Mouse (Mus musculus) Patski (cell line): Measurements from ENCODE around the gene Heg1. TPM values are rescaled to one million over a fixed set of nuclear protein-coding genes. Genes with fewer than 3 reads are reported as not detected.

Experiments
- ATAC-seq: fragments of 100-300 bp; one replicate; pipeline ENCODE4 v1.8.0; 2021
- CTCF ChIA-PET: fragments of 350-600 bp; sonication (Branson Sonifier 250); formaldehyde crosslinking; loops from one replicate; lab custom pipeline; 2022; ENCODE audit warnings: inconsistent platforms; lab: Charles Lee
- POLR2A ChIA-PET: fragments of 350-600 bp; sonication (Branson Sonifier 250); formaldehyde crosslinking; loops from one replicate; lab custom pipeline; 2022; ENCODE audit warnings: antibody characterized with exemption, inconsistent platforms; lab: Charles Lee
- DNase-seq: peaks from one replicate; pipeline ENCODE4 v3.0.0-alpha.2; 2011; ENCODE audit warnings: low read depth, low spot score
- H3K27me3 ChIP-seq: fragments of 371-371 bp; one replicate; pipeline ENCODE4 v1.5.1; 2021
- CTCF ChIP-seq: fragments of 100-300 bp; IDR thresholded peaks from one replicate; pipeline ENCODE4 v1.5.1; 2021
- in situ Hi-C: fragments of 300-500 bp; cut with MboI; formaldehyde crosslinking; loops from 3 replicates; pipeline ENCODE4 v1.11.1; 2018; ENCODE audit warnings: low pct_unique_long_range_greater_than_20kb, mixed read lengths
- polyA plus RNA-seq: library from polyadenylated mRNA; unstranded; gene quantifications from one replicate; pipeline ENCODE4 v1.2.3, GENCODE M21; 2021

Heg1 gene
- polyA plus RNA-seq, 1 experiment from 2014 or later = 39.4 TPM

GRCm38 (mm10) chr16:33751590-33751989 lies 67.4 kb downstream of the Heg1 start:
- no peaks in the 10 kb centered on the region for H3K27me3 ChIP-seq
- no peak for DNase-seq
- ATAC-seq = no peak
- ChIA-PET CTCF (no interaction called here), POLR2A (no interaction called here)
- TF ChIP-seq CTCF = no peak
- in situ Hi-C loops = no loop called here

- POLR2A ChIA-PET = no interaction called here
- DNase-seq = no peak
- H3K27me3 ChIP-seq = no peaks in the 10 kb centered on the region
- ATAC-seq = no peak
- CTCF ChIA-PET = no interaction called here
- in situ Hi-C loops = no loop called here
- TF ChIP-seq CTCF = no peak
Measured at GRCm38 (mm10) chr16:33752904-33753578, 68.9 kb downstream of the Heg1 start.

DNA sequence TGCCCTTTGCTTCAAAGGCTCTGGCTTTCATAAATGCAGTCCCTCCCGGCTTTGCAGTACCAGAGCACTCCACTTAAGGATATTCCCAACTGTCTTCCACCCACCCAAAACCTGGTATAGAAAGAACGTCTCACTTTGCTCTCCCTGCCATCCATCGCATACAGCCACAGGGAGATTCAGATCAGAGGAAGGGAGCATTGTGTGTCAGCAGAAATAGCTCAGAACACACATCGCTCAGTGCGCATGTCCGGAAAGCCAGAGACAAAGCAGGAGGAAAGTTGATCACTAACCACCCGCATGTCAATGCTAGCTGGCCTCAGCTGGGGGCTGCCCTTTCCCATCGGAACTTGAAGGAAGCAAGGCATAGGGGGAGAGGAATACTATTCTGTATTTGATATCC lies 71.1 kb downstream of the Heg1 start:
- ChIA-PET CTCF (interaction anchor here (1.2 kb wide), 1 partner anchor 21 kb away, joined by 3 read pairs; no protein-coding TSS in a partner anchor), POLR2A (no interaction called here)
- in situ Hi-C loops = no loop called here
- DNase-seq (no peak), ATAC-seq (no peak)
- no peak for TF ChIP-seq CTCF
- no peaks in the 10 kb centered on the region for H3K27me3 ChIP-seq

DNA sequence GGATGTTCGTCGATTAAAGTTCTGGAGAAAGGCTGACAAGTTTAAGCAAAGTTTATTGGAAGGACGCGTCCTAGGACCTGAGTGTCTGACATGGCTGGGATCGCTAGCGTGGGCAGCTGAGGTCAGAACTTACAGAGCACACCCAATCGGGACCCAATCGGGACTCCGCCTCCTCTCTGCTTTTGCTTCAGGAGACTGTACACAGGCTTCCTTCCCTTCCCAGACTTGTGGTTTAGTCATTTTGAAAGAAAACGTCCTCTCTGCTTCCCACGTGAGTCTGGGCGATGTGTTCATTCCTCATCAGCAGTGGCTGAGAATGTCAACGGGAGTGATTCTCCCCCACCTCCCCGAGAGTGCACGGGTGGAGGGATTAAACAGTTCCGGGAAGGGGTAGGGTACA lies 71.8 kb downstream of the Heg1 start:
- H3K27me3 ChIP-seq = no peaks in the 10 kb centered on the region
- ChIA-PET CTCF (interaction anchor here (1.2 kb wide), 1 partner anchor 21 kb away, joined by 3 read pairs; no protein-coding TSS in a partner anchor), POLR2A (no interaction called here)
- ATAC-seq (no peak), DNase-seq (no peak)
- no peak for TF ChIP-seq CTCF
- in situ Hi-C loops = no loop called here

DNA sequence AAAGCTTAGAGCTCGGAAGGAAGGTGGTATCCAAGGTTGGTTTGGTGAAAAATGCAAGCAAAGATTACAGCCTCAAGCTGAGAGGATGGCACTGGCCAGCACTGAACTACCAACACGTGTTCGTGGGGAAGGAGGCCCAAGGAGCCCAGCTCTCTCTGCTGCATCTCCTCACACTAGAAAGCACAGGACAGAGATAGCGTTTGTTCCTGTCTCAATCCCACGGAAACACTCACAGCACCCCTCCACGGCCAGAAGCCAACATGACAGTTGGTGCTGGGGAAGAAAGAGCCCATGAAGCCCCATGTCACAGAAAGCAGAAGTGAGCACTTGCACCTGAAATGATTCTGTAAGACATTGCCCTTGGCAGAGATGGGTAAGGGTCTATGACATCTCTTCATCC lies 72.2 kb downstream of the Heg1 start:
- TF ChIP-seq CTCF = no peak
- DNase-seq (no peak), ATAC-seq (no peak)
- CTCF ChIA-PET = no interaction called here
- no peaks in the 10 kb centered on the region for H3K27me3 ChIP-seq
- in situ Hi-C loops = no loop called here
- POLR2A ChIA-PET = no interaction called here

- no peaks in the 10 kb centered on the region for H3K27me3 ChIP-seq
- ChIA-PET CTCF (no interaction called here), POLR2A (no interaction called here)
- TF ChIP-seq CTCF = no peak
- DNase-seq (no peak), ATAC-seq (no peak)
- in situ Hi-C loops = no loop called here
Measured at GRCm38 (mm10) chr16:33759207-33759606, 75.0 kb downstream of the Heg1 start.

- ChIA-PET CTCF (no interaction called here), POLR2A (no interaction called here)
- TF ChIP-seq CTCF = no peak
- DNase-seq = no peak
- ATAC-seq = no peak
- in situ Hi-C loops = no loop called here
- no peaks in the 10 kb centered on the region for H3K27me3 ChIP-seq
Measured at GRCm38 (mm10) chr16:33760542-33760941, 76.4 kb downstream of the Heg1 start.

DNA sequence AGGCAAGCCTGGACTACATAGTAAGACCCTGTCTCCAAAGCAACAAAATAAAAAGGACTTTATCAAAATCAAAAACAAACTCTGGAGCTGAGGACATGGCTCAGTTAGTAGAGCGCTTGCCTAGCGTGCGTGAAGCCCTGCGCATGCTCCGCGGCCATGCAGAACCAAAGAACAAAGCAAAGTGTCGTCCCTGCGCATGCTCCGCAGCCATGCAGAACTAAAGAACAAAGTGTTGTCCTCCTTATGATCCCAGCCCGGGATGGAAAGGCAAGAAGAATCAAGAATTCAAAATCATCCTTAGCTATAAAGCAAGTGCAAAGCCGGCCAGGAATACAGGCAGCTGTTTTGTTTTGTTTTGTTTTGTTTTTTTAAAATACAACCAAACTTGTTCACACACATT lies 76.8 kb downstream of the Heg1 start:
- in situ Hi-C loops = no loop called here
- ChIA-PET CTCF (no interaction called here), POLR2A (no interaction called here)
- no peaks in the 10 kb centered on the region for H3K27me3 ChIP-seq
- ATAC-seq (no peak), DNase-seq (no peak)
- no peak for TF ChIP-seq CTCF

DNA sequence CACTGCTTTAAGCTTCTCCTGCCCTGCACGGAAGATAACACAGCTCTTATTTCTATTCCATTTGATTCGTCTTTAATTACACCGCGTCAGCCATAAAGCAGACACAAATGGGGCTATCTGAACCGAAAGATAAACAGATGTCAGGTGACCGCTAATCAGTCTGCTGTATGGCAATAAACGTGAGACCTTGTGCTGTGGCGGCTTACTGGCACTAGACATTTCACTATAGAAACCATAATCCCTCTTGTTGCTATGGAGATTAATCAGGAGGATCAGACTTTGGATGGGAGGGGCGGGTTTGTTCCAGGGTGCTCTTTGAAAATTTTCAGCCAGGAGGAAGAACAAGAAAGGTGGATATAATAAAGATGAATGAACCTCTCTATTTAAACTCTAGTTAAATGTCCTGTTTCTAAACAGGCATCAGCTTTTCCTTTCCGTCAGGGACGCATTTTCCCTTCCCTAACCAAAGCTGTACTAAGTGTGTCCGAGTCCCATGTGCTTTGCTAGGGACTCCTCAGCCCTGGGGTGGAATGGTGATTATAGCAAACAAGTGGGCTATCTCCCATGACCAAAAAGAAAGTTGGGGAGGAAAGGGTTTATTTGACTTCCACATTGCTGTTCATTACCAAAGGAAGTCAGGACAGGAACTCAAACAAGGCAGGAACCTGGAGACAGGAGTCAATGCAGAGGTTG lies 80.5 kb downstream of the Heg1 start:
- H3K27me3 ChIP-seq = no peaks in the 10 kb centered on the region
- in situ Hi-C loops = no loop called here
- POLR2A ChIA-PET = no interaction called here
- CTCF ChIA-PET = no interaction called here
- ATAC-seq (no peak), DNase-seq (no peak)
- TF ChIP-seq CTCF = no peak

DNA sequence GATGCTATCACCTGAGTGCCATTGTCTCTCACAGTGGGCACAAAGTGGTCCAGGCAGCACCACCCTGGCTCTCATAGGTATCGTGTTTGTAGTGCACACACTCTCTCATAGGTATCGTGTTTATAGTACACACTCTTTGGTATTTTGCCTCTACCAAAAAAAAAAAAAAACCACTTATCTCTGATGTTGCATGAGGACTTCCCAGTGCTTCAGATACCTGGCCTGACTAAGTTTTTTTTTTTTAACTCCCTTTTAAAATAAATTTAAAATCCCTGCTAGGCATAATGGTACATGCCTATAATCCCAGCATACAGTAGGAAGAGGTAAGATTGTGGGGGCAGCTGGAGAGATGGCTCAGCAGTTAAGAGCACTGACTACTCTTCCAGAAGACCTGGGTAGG lies 81.3 kb downstream of the Heg1 start:
- POLR2A ChIA-PET = interaction anchor here (0.7 kb wide), 1 partner anchor 10 kb away, joined by 4 read pairs; no protein-coding TSS in a partner anchor
- H3K27me3 ChIP-seq = no peaks in the 10 kb centered on the region
- CTCF ChIA-PET = no interaction called here
- in situ Hi-C loops = no loop called here
- DNase-seq (no peak), ATAC-seq (no peak)
- no peak for TF ChIP-seq CTCF

DNA sequence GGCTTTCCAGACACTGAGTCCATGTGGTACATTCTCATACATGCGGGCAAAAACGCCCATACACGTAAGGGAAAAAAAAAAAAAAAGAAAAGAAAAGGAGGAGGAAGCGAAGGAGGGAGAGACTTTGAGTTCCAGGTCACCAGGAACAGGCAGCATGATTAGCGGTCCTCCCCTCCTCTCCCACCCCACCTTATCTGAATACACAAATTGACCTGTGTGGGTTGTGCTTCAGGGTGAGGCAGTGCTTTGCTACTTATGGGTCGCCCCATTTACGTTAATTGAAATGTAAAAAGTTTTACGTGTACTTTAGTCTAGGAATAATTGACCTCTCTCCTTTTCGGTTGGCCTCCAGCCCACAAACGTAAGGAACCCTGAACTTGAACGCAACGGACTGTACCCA lies 82.1 kb downstream of the Heg1 start:
- in situ Hi-C loops = no loop called here
- no peaks in the 10 kb centered on the region for H3K27me3 ChIP-seq
- CTCF ChIA-PET = no interaction called here
- ATAC-seq (no peak), DNase-seq (no peak)
- POLR2A ChIA-PET = interaction anchor here (0.6 to 0.7 kb wide), 2 partner anchors 9 to 421 kb away, joined by 3 to 4 read pairs; no protein-coding TSS in a partner anchor
- TF ChIP-seq CTCF = no peak
